Mouse (Mus musculus) embryonic facial prominence, embryonic 14.5 days (tissue): Measurements from ENCODE around the gene Eapp. TPM values are rescaled to one million over a fixed set of nuclear protein-coding genes. Genes with fewer than 3 reads are reported as not detected.

Experiments
- ATAC-seq: fragments of 200-750 bp; cut with Nextera tagmentation; 2 replicates; pipeline ENCODE4 v1.8.0; 2017; ENCODE audit warnings: low read depth, moderate number of reproducible peaks, moderate TSS enrichment
- DNase-seq: peaks from one replicate; pipeline ENCODE4 v3.0.0-alpha.2; 2015; ENCODE audit warnings: low spot score
- H3K27ac ChIP-seq: fragments of 300-500 bp; sonication (generic); replicated peaks from 2 replicates; pipeline ENCODE4 v1.5.1; 2014; ENCODE audit warnings: low read depth, mild to moderate bottlenecking, low read length, moderate library complexity
- H3K27me3 ChIP-seq: fragments of 300-500 bp; sonication (generic); replicated peaks from 2 replicates; pipeline ENCODE4 v1.6.1; 2014; ENCODE audit warnings: low read length; ENCODE audit not compliant: control insufficient read depth, insufficient read depth
- H3K36me3 ChIP-seq: fragments of 300-500 bp; sonication (generic); 2 replicates; pipeline ENCODE4 v1.6.1; 2014; ENCODE audit warnings: low read length, mixed read lengths; ENCODE audit not compliant: control insufficient read depth, insufficient read depth
- H3K4me1 ChIP-seq: fragments of 300-500 bp; sonication (generic); 2 replicates; pipeline ENCODE4 v1.6.1; 2014; ENCODE audit warnings: antibody characterized with exemption, low read length; ENCODE audit not compliant: control insufficient read depth, insufficient read depth
- H3K4me2 ChIP-seq: fragments of 300-500 bp; sonication (generic); 2 replicates; pipeline ENCODE4 v1.6.1; 2014; ENCODE audit warnings: low read depth, mild to moderate bottlenecking, low read length, moderate library complexity, mixed read lengths
- H3K4me3 ChIP-seq: fragments of 300-500 bp; sonication (generic); 2 replicates; pipeline ENCODE4 v1.5.1; 2014; ENCODE audit warnings: low read depth, mild to moderate bottlenecking, low read length
- H3K9ac ChIP-seq: fragments of 300-500 bp; sonication (generic); 2 replicates; pipeline ENCODE4 v1.6.1; 2014; ENCODE audit warnings: low read depth, mild to moderate bottlenecking, low read length, moderate library complexity, mixed read lengths
- H3K9me3 ChIP-seq: fragments of 300-500 bp; sonication (generic); 2 replicates; pipeline ENCODE4 v1.6.1; 2016; ENCODE audit warnings: low read length; ENCODE audit not compliant: control insufficient read depth
- WGBS: fragments of 180-500 bp; shearing (Covaris S2); extraction: QIAGEN DNeasy Blood & Tissue Kit; methylation state at CpG from one replicate; pipeline ENCODE4 v1.1.7; 2014; 5-methylcytosine and 5-hydroxymethylcytosine counted together
- microRNA counts: library from miRNA; unstranded; fragments of <30 nt; microRNA quantifications from one replicate; lab custom pipeline; 2017
- microRNA-seq: library from miRNA; unstranded; fragments of <30 nt; microRNA quantifications from one replicate; pipeline ENCODE4, GENCODE M21; 2016; ENCODE audit warnings: borderline number of aligned reads
- polyA plus RNA-seq: library from polyadenylated mRNA; unstranded; fragments of >200 nt; fragmentation: Nextera tagmentation; extraction: Ambion mirVana; gene quantifications from 2 replicates; pipeline ENCODE4 v1.2.1, GENCODE M21; 2014

Gene Eapp
- polyA plus RNA-seq, 1 experiment from 2014 or later, result 59.0 TPM

DNA sequence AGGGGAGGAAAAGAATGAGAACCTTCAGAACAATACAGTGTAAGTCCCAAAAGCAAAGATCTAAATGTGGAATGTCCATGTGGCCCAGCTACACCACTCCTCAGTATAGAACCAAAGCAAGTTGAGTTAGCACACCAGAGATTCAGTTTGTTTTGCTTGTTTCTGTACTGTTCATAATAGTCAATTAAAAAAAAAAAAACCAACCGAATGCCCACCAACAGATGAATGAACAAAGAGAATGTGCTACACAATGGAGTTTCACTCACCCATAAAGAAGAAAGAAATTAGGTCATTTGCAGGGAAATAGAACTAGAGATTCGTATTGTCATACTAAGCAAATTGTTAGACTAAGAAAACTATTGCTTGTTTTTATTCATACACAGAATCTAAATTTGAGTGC lies 63.6 kb downstream of the Eapp start:
- Histone ChIP-seq H3K36me3 (no peaks in the 10 kb centered on the region), H3K27ac (no peak overlapping the region), H3K4me1 (no peaks in the 10 kb centered on the region), H3K27me3 (no peaks in the 10 kb centered on the region), H3K9ac (no peak overlapping the region), H3K4me2 (no peak overlapping the region), H3K9me3 (no peaks in the 10 kb centered on the region), H3K4me3 (no peak overlapping the region)
- no peak for DNase-seq
- 79% methylated on average over 2 of the region's 2 CpGs for WGBS
- ATAC-seq, result no peak

DNA sequence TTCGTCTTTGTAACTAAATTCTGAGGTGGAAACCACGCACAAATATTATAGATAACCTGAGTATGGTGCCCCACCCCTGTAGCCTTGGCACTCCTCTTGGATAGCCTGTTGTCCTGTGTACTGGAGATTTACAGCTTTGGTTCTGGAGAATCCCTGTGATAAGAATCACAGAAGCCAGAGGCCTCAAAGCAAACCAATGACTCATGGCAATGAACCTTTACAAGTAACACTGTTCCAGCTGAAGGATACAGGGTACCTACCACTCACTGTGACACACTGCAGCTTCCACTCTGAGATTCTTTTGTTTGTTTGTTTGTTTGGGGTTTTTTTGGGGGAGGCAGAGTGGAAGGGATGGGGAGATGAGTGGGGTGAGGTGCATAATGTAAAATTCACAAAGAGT lies 73.8 kb downstream of the Eapp start:
- whole genome bisulfite sequencing, result 93% methylated on average over 2 of the region's 2 CpGs
- Histone ChIP-seq H3K9me3 (no peaks in the 10 kb centered on the region), H3K4me1 (no peaks in the 10 kb centered on the region), H3K27ac (no peak overlapping the region), H3K9ac (no peak overlapping the region), H3K4me3 (no peak overlapping the region), H3K4me2 (no peak overlapping the region), H3K27me3 (no peaks in the 10 kb centered on the region), H3K36me3 (no peaks in the 10 kb centered on the region)
- DNase-seq (no peak), ATAC-seq (no peak)

MicroRNAs within 50 kb of the gene (microRNA counts, 519-probe panel; counts per million panel counts)
- microRNA mmu-miR-1892 (lab: Ali Mortazavi, UCI), result 1,381 counts per million, percentile 5 among the panel's probes with 10 or more counts

Small RNA genes within 50 kb of the gene (microRNA-seq; reads per million reads assigned to microRNA genes)
- gene Mir1892, result not detected

Other genes with a start within 250 kb of the Eapp start
- gene Sptssa, start 39.3 kb downstream of the Eapp start, polyA plus RNA-seq, result 194 and 206 TPM in 2 replicates
- gene Snx6, start 99.8 kb upstream of the Eapp start, polyA plus RNA-seq, result 171 and 183 TPM in 2 replicates
- 314 and 361 TPM in 2 replicates for gene Cfl2, start 167.0 kb upstream of the Eapp start, polyA plus RNA-seq